Mouse (Mus musculus) MEL (cell line): ENCODE results near the gene Gm6899.

ENCODE experiments used
- BHLHE40 ChIP-seq: IDR thresholded peaks from 2 replicates; pipeline ENCODE4 v1.6.1; 2012; ENCODE audit warnings: low read depth, mild to moderate bottlenecking, inconsistent platforms, low read length, improper control_type of control experiment, borderline replicate concordance
- CHD2 ChIP-seq: IDR thresholded peaks from 2 replicates; pipeline ENCODE4 v1.6.1; 2011; ENCODE audit warnings: low read length, improper control_type of control experiment
- CTCF ChIP-seq, 3 experiments: IDR thresholded peaks in 2 of 3; conservative IDR thresholded peaks in 1 of 3; 2 replicates each; pipeline ENCODE4 v1.5.1; 2011 to 2012; ENCODE audit warnings: low read length in 3 of 3, low read depth in 2 of 3, mild to moderate bottlenecking in 2 of 3, improper control_type of control experiment in 1 of 3, inconsistent platforms in 1 of 3, mixed read lengths in 1 of 3, moderate library complexity in 1 of 3; ENCODE audit not compliant: control insufficient read depth in 1 of 3, insufficient read depth in 1 of 3, poor library complexity in 1 of 3, severe bottlenecking in 1 of 3
- ELF1 ChIP-seq: IDR thresholded peaks from 2 replicates; pipeline ENCODE4 v1.6.1; 2014; ENCODE audit warnings: low read depth, mild to moderate bottlenecking, inconsistent platforms, low read length, improper control_type of control experiment, moderate library complexity
- EP300 ChIP-seq, 2 experiments: IDR thresholded peaks; 2 replicates each; pipeline ENCODE4 v1.6.1; 2011; ENCODE audit warnings: improper control_type of control experiment in 2 of 2, low read length in 2 of 2, low read depth in 1 of 2, mild to moderate bottlenecking in 1 of 2
- KAT2A ChIP-seq: conservative IDR thresholded peaks from 2 replicates; pipeline ENCODE4 v1.6.1; 2012; ENCODE audit warnings: low read depth, low read length, improper control_type of control experiment, inconsistent platforms
- MAFK ChIP-seq: IDR thresholded peaks from 2 replicates; pipeline ENCODE4 v1.6.1; 2011; ENCODE audit warnings: low read depth, mild to moderate bottlenecking, low read length, improper control_type of control experiment, borderline replicate concordance
- MAX ChIP-seq: IDR thresholded peaks from 2 replicates; pipeline ENCODE4 v1.6.1; 2011; ENCODE audit warnings: low read length, improper control_type of control experiment
- POLR2A ChIP-seq, 2 experiments: IDR thresholded peaks; 2 replicates each; pipeline ENCODE4 v1.6.1; 2011 to 2012; ENCODE audit warnings: low read length in 2 of 2, mild to moderate bottlenecking in 2 of 2, control low read depth in 1 of 2, improper control_type of control experiment in 1 of 2, low read depth in 1 of 2, moderate library complexity in 1 of 2; ENCODE audit not compliant: control insufficient read depth in 1 of 2, insufficient read depth in 1 of 2, poor library complexity in 1 of 2
- POLR2AphosphoS5 ChIP-seq: IDR thresholded peaks from 2 replicates; pipeline ENCODE4 v1.6.1; 2012; ENCODE audit warnings: low read depth, borderline replicate concordance, mild to moderate bottlenecking, inconsistent platforms, low read length, moderate library complexity, mixed read lengths
- TAL1 ChIP-seq: IDR thresholded peaks from 2 replicates; pipeline ENCODE4 v1.6.1; 2012; ENCODE audit warnings: mild to moderate bottlenecking, inconsistent platforms, low read length, moderate library complexity, mixed read lengths

DNA sequence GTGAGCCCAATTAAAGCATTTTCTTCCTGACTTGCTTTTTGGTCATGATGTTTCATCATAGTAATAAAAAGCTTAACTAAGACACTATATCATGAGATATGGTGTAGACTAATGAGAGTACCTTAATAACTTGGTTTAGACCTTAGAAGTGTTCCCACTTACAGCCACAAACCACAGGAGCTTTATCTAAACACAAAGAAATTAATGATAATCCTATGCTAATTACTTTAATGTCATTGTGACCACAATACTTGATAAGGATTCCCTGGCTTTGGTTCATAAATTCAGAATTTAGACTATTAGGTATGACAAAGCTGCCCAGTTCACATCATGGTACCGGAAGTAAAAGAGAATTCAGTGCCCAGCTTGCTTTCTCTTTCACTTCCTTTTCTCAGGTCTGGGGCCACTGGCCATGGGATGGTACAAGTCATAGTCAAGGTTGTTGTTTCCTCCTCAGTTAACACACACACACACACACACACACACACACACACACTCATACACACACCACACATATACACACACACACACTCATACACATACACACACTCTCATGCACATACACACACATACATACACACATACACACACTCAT, 11.1 kb downstream of the Gm6899 start:
- TF ChIP-seq CTCF (IDR thresholded peaks at IDR 0.05 in 2 of 3, conservative IDR thresholded peaks at IDR 0.05 in 1 of 3; ENCODE audit: control insufficient read depth in 1 of 3, insufficient read depth in 1 of 3, low read depth in 2 of 3, low read length in 3 of 3, poor library complexity in 1 of 3, severe bottlenecking in 1 of 3) = no peak
- no peak for TF ChIP-seq BHLHE40
- TF ChIP-seq POLR2A (IDR thresholded peaks at IDR 0.05; ENCODE audit: control insufficient read depth in 1 of 2, insufficient read depth in 1 of 2, low read depth in 1 of 2, low read length in 2 of 2, poor library complexity in 1 of 2) = no peak
- TF ChIP-seq CHD2 = no peak
- TF ChIP-seq EP300 (IDR thresholded peaks at IDR 0.05; ENCODE audit: low read depth in 1 of 2, low read length in 2 of 2) = peak; percentile 62 to 63; a peak in 1 of 4 replicates
- TF ChIP-seq POLR2AphosphoS5 = no peak
- no peak for TF ChIP-seq MAFK
- TF ChIP-seq ELF1 = no peak
- TF ChIP-seq MAX = no peak
- TF ChIP-seq KAT2A = no peak
- TF ChIP-seq TAL1 = no peak
